Mouse (Mus musculus) liver, embryonic 14.5 days (tissue): ENCODE data around the gene Nisch. TPM values are rescaled to one million over a fixed set of nuclear protein-coding genes. Genes with fewer than 3 reads are reported as not detected.

ENCODE experiments used
- ATAC-seq: fragments of 200-750 bp; cut with Nextera tagmentation; 2 replicates; pipeline ENCODE4 v1.8.0; 2017; ENCODE audit warnings: moderate number of reproducible peaks, mild to moderate bottlenecking, moderate library complexity; ENCODE audit not compliant: insufficient read depth
- DNase-seq, 3 experiments: peaks; one replicate each; pipeline ENCODE4 v3.0.0-alpha.2; 2012 to 2013; ENCODE audit warnings: low read depth in 3 of 3, low spot score in 3 of 3
- H3K27ac ChIP-seq: fragments of 300-500 bp; sonication (generic); 2 replicates; pipeline ENCODE4 v1.5.1; 2014; ENCODE audit warnings: moderate library complexity, mild to moderate bottlenecking, control low read depth, inconsistent platforms
- H3K27me3 ChIP-seq: fragments of 300-500 bp; sonication (generic); 2 replicates; pipeline ENCODE4 v1.6.1; 2014; ENCODE audit warnings: mild to moderate bottlenecking, low read length, moderate library complexity; ENCODE audit not compliant: control insufficient read depth, insufficient read depth
- H3K36me3 ChIP-seq: fragments of 300-500 bp; sonication (generic); replicated peaks from 2 replicates; pipeline ENCODE4 v1.6.1; 2014; ENCODE audit warnings: low read depth; ENCODE audit not compliant: control insufficient read depth, insufficient read depth
- H3K4me1 ChIP-seq, 2 experiments: fragments of 200-500 bp in 1 of 2; fragments of 300-500 bp in 1 of 2; sonication (generic) in 1 of 2; replicated peaks; 2 replicates each; pipeline ENCODE4 v1.6.1; 2012 to 2014; ENCODE audit warnings: antibody characterized with exemption in 1 of 2, inconsistent platforms in 1 of 2, low read length in 1 of 2; ENCODE audit not compliant: control insufficient read depth in 2 of 2, insufficient read depth in 2 of 2
- H3K4me2 ChIP-seq: fragments of 300-500 bp; sonication (generic); 2 replicates; pipeline ENCODE4 v1.6.1; 2014; ENCODE audit warnings: low read depth, mild to moderate bottlenecking, control low read depth, moderate library complexity
- H3K4me3 ChIP-seq, 2 experiments: fragments of 200-500 bp in 1 of 2; fragments of 300-500 bp in 1 of 2; sonication (generic) in 1 of 2; 2 replicates each; pipeline ENCODE4 v1.5.1; 2012 to 2014; ENCODE audit warnings: low read depth in 2 of 2, low read length in 2 of 2, mild to moderate bottlenecking in 2 of 2, control low read depth in 1 of 2, inconsistent platforms in 1 of 2, moderate library complexity in 1 of 2; ENCODE audit not compliant: insufficient read depth in 1 of 2
- H3K9ac ChIP-seq: fragments of 300-500 bp; sonication (generic); replicated peaks from 2 replicates; pipeline ENCODE4 v1.6.1; 2014; ENCODE audit warnings: mild to moderate bottlenecking, control low read depth, moderate library complexity
- H3K9me3 ChIP-seq: fragments of 300-500 bp; sonication (generic); 2 replicates; pipeline ENCODE4 v1.6.1; 2016; ENCODE audit warnings: low read length, mixed read lengths; ENCODE audit not compliant: control insufficient read depth
- CTCF ChIP-seq: IDR thresholded peaks from 2 replicates; pipeline ENCODE4 v1.5.1; 2016; ENCODE audit warnings: antibody characterized with exemption, low read depth, control low read depth
- EP300 ChIP-seq: IDR thresholded peaks from 2 replicates; pipeline ENCODE4 v1.6.1; 2016; ENCODE audit warnings: antibody characterized with exemption, low read depth
- WGBS: fragments of 180-500 bp; shearing (Covaris S2); extraction: QIAGEN DNeasy Blood & Tissue Kit; methylation state at CpG from one replicate; pipeline ENCODE4 v1.1.7; 2014; ENCODE audit not compliant: insufficient replicate concordance; 5-methylcytosine and 5-hydroxymethylcytosine counted together
- polyA plus RNA-seq, 2 experiments: library from polyadenylated mRNA; depleted of rRNA in 1 of 2; stranded (reverse) in 1 of 2; unstranded in 1 of 2; fragments of >200 nt; fragmentation: Nextera tagmentation in 1 of 2; extraction: Ambion mirVana in 1 of 2; gene quantifications; 2 replicates each; pipeline versions ENCODE4 v1.2.1 to v1.2.3; 2012 to 2014

The Nisch gene
- polyA plus RNA-seq, 2 experiments, result 50.3 to 71.1 TPM

DNA sequence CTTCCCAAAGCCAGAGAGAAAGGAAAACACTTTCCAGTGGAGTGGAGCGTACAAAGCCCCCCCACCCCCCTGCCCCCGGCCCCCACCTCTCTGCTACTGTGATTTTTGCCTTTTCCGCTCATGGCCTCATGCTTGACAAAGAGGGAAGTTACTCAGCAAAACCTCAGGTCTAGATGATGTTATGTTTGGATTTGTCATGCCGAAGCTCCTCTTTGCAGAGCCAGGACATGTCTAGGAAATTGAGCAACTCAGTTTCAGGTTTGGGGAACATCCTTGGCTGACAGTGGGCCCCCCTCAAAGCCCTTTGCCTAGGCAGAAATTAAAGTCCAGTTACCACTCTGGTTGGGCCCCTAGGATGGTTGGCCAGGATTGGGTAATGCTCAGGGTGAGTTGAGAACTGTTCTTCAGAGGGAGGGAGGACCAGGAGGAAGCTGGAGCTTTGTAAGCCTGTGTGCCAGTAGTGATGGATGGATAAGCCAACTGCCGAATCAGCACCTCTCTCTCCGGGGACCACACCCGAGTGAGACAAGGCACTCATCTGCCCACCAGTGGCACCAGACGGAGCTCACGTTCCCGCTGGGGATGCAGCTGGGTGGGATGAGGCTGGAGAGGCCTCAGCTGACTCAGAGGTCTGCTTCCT, 50.6 kb downstream of the Nisch start:
- H3K9ac ChIP-seq, result no peak overlapping the region
- no peak overlapping the region for H3K4me3 ChIP-seq
- no peak overlapping the region; the same call in 1 of the 2 replicates for H3K4me2 ChIP-seq
- WGBS, result 10% methylated on average over 10 of the region's 10 CpGs
- H3K27me3 ChIP-seq, result no peaks in the 10 kb centered on the region
- DNase-seq, result peak in 1 of 3 experiments; percentile 45
- H3K36me3 ChIP-seq, result peaks cover 4% of the 10 kb centered on the region
- no peak overlapping the region for H3K27ac ChIP-seq
- no peaks in the 10 kb centered on the region for H3K9me3 ChIP-seq
- H3K4me1 ChIP-seq, result peaks cover 8% of the 10 kb centered on the region in 2 experiments
- no peak for TF ChIP-seq EP300
- TF ChIP-seq CTCF, result no peak
- no peak for ATAC-seq

DNA sequence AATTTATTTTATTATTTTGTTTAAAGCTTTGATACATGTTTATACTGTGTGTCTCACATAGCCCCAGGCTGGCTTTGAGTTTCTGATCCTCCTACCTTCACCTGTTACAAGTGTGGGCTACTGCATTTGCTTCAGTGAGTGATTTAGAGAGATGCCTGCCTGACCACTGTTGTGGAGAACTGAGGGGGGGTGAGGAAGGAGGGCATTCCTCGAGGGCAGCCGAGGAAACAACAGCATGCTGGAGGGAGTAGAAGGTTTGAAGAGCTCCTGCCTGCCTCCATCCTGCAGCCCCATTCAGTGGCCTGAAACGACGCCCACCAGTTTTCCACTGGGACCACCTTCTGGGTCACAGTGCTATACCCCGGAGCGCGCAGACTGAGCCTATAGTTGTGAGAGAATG, 51.3 kb downstream of the Nisch start:
- no peak for ATAC-seq
- Histone ChIP-seq H3K27me3 (no peaks in the 10 kb centered on the region), H3K4me1 (peaks cover 8% of the 10 kb centered on the region in 2 experiments), H3K4me3 (no peak overlapping the region), H3K4me2 (no peak overlapping the region), H3K27ac (no peak overlapping the region), H3K9me3 (no peaks in the 10 kb centered on the region), H3K36me3 (no peaks in the 10 kb centered on the region), H3K9ac (no peak overlapping the region)
- 25% methylated on average over 7 of the region's 7 CpGs for WGBS
- no peak for DNase-seq
- TF ChIP-seq CTCF, result no peak
- no peak for TF ChIP-seq EP300

DNA sequence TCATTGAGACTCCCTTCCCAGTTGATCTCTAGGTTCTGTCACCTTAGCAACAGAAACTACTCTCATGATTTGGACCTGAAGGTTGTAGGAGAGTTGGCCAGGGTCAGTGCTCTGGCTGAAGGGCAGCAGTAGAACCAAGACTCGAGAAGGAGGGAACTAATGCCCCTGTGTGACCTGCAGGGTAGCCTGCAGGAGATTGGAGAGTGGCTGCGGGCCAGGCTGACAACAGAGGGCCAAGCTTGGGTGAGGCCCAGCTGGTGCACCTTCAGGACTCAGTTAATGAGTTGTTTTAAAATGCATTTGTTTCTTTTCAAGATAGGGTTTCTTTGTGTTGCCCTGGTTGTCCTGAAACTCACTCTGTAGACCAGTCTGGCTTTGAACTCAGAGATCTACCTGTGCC, 51.7 kb downstream of the Nisch start:
- TF ChIP-seq CTCF (no peak), EP300 (no peak)
- Histone ChIP-seq H3K27me3 (no peaks in the 10 kb centered on the region), H3K9me3 (no peaks in the 10 kb centered on the region), H3K9ac (no peak overlapping the region), H3K36me3 (no peaks in the 10 kb centered on the region), H3K4me3 (no peak overlapping the region), H3K4me1 (peaks cover 8% of the 10 kb centered on the region in 2 experiments), H3K27ac (no peak overlapping the region), H3K4me2 (no peak overlapping the region)
- 46% methylated on average over 2 of the region's 2 CpGs for WGBS
- ATAC-seq (no peak), DNase-seq (no peak)

DNA sequence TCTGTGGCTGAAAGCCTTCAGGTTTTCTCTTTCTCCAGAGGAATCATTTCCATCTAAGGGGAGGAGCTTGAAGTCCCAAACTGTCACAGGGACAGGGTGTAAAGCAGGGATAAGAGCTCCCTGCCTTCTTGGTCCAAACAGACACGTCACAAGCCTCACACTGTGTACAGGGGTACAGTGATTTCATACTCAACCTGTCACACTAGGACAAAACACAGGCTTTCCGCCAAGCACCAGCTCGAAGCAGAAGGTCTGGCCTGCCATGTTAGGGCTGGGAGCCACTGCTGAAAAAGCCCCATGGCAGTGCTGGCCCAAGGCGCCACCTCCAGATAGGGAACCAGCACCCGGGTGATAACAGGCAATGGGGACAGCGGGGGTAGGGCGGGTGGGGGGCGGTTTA, 52.7 kb downstream of the Nisch start:
- WGBS, result 18% methylated on average over 8 of the region's 8 CpGs

DNA sequence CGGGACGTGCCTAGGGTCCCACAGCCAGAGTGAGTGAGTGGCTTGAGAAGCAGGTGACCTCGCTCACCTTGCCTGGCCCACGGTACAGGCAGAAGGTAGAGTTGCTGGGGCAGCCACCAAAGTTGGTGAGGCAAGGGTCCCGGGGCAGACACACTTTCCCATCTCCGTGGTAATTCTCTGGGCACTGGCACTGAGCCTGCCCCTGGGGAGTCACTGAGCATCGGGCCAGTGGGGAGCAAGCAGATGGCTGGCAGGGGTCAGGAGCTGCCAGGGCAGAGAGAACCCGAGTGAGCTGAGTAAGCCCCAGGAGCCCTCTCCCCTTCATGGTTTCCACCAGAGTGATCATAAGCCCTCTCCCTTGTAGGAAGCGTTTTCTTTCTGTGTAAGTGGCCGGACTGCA, 55.1 kb downstream of the Nisch start:
- H3K9ac ChIP-seq, result no peak overlapping the region

More for the DNA sequence above, 52.7 kb downstream of the Nisch start:
- peaks cover 8% of the 10 kb centered on the region in 2 experiments for H3K4me1 ChIP-seq
- H3K27ac ChIP-seq, result no peak overlapping the region
- H3K4me3 ChIP-seq, result no peak overlapping the region
- no peaks in the 10 kb centered on the region for H3K9me3 ChIP-seq
- H3K4me2 ChIP-seq, result no peak overlapping the region
- TF ChIP-seq EP300, result no peak
- TF ChIP-seq CTCF, result no peak
- DNase-seq (no peak), ATAC-seq (0 out of 2 replicates have a peak, but pooled peaks have one; percentile 8)
- H3K36me3 ChIP-seq, result no peaks in the 10 kb centered on the region
- no peak overlapping the region for H3K9ac ChIP-seq
- H3K27me3 ChIP-seq, result no peaks in the 10 kb centered on the region

More for the DNA sequence above, 55.1 kb downstream of the Nisch start:
- H3K27me3 ChIP-seq, result no peaks in the 10 kb centered on the region
- WGBS, result 64% methylated on average over 10 of the region's 10 CpGs
- no peak overlapping the region for H3K27ac ChIP-seq
- ATAC-seq, result no peak
- no peak overlapping the region for H3K4me3 ChIP-seq
- DNase-seq, result no peak
- H3K36me3 ChIP-seq, result no peaks in the 10 kb centered on the region
- TF ChIP-seq EP300 (no peak), CTCF (no peak)
- peak overlapping the region; percentile 4 for H3K4me2 ChIP-seq
- no peaks in the 10 kb centered on the region for H3K9me3 ChIP-seq
- H3K4me1 ChIP-seq, result peaks cover 8% of the 10 kb centered on the region in 2 experiments
